Mouse (Mus musculus): Measurements from ENCODE around the gene Odf3l1.
"Not testable (repeated sequence)": the region's sequence is repeated elsewhere in the genome, so short reads cannot be mapped to it uniquely, and the experiment has no call there.

Gene Odf3l1

DNA sequence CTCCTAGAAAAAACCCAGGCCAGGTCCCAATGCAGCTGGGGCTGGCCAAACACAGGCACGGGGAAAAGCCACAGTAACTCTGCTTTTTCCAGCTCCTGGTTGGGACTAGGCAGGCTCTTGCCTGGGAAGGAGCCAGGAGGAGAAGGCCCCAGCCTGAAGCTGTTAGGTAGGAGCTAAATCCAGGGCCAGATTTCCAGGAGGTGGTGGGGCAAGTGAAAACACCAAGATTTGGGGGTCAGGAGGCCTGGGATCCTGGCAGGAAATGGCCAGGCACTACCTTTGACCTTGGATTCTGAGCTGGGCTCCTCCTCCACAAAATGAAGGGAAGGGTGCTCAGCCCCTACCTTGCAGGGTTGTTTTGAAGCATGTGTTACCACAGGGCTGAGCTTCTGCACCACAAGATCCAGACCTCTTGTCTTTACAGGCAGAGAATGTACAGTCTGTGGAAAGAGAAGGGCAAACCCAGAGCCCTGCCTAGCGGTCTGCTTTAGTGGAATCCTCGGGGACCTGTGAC is at the start of gene Odf3l1:
Odf3l1 (minus strand) TSS at position 464 of the 514 bp plus-strand sequence.
- DNase-seq, result no peak

DNA sequence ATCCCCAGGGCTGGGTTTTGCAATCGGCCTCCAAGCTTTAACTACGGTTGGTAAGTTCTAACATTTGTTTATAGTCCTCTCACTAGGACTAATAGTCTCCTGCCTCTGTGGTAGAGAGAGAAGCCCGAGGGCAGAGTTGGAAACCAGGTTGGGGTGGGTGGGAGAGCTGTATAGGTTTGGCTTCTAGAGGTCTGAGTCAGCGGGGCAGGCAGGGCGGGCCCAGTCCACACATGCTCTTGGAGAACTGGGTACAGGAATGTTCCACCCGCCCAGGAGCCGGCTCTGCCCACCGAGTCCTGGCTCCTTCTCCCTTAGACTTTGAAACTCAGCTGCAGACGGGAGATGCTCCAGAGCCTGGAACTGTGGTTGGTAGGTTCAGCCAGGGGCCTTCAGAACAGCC is 49.5 kb upstream of the Odf3l1 start:
- no peak for DNase-seq

DNA sequence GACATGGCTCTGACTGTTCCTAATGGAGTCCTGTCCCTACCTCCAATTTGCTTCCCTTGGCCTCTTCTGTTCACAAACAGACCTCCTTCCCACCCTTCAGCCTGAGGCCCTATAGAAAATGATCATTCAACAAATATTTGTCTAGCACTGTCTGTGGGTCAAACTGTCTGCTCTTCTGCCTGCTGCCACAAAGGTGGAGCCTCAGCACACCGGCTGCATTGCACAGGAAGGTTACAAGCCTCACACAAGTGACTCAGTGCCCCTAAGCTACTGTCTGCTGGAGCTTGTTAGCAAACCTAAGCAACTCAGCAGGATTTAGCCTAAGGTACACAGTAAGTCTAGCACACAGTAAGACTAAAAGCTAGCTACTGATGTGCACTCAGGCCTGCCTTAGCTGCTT is 46.5 kb upstream of the Odf3l1 start:
- DNase-seq, result no peak

DNA sequence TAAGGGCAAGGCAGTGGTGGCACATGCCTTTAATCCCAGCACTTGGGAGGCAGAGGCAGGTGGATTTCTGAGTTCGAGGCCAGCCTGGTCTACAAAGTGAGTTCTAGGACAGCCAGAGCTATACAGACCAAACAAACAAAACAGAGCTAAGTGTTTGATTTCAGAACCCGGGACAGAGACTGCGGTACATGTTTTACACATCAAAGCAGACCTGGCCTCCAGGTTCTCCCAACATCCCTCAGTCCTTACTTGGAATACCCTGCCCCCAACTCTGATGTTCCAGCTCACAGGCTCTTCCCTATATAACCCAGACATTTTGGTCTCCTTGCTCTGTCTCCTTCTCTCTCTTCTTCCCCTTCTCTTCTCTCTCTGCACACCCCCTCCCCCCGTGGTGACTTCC is 45.5 kb upstream of the Odf3l1 start:
- not testable (repeated sequence) for DNase-seq

DNA sequence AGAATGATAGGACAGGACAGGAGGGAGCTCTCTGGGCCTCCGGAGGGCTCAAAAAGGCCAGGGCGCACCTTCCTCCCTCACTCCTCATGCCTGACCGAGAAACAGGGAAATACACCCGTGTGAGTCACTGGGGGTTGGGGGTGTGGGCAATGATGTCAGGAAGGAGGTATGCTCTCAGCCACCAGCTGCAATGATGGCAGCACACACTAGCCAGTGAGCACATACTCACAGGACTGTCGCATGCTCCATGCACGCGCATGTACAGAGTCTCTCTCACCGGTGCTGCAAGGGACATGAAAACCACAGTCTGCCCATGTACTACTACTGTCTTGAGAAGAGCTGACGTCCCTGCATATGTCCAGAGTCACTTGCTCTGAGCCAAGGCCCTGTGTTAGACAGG is 43.1 kb upstream of the Odf3l1 start:
- no peak for DNase-seq

DNA sequence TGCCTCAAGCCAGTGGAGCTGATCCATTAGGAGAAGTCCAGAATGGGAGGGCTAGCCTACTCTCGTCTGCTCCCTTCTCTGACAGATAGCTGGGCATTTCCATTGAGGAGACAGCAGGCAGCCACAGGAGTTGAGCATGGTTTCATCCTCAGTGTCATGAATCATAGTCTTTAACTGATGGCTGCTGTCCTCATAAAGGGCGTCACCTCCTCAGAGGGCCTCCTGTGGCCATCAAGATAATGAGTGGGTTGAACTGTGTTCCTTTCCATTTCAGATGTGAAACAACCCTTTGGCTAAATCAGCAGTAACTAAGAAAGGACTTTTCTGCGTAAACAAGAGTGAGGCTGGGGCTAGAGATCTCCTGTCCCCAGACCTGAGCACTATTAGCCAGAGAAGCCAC is 39.2 kb upstream of the Odf3l1 start:
- no peak for DNase-seq

DNA sequence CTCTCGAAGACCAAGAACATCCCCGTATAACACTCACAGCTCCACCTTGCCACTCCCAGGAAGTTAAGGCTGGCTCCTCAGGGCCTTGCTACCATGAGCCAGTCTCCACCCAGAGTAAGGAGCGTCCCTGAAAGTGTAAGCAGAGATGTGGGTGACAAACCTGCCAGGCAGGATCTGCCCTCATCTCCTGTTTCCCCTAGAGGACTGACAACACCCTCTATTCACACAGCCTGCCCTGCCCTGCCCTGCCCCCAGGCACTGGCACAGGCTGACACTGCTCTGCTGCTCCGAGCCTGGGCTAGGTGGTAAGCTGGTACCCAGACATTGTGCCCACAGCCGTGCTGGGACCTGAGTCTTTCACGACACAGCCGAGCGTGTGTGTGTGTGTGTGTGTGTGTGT is 36.7 kb upstream of the Odf3l1 start:
- no peak for DNase-seq

DNA sequence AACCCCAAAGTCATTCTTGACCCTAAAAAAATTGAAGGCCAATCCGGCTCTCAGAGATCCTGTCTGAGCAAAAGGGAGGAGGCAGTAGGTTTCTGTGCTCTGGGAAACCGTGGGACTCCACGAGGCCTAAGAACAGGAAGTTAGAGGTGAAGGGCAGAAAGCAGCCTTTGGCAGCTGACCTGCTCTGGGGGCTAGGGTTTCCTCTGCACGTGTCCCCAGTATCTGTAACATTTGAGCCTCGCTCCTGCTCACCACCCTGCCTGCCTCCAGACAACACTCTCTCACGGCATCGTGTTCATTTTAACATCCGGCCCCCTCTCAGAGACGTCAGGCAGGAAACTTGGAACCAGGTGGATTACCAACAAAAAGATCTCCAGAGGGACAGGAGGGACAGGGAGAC is 36.1 kb upstream of the Odf3l1 start:
- no peak for DNase-seq

DNA sequence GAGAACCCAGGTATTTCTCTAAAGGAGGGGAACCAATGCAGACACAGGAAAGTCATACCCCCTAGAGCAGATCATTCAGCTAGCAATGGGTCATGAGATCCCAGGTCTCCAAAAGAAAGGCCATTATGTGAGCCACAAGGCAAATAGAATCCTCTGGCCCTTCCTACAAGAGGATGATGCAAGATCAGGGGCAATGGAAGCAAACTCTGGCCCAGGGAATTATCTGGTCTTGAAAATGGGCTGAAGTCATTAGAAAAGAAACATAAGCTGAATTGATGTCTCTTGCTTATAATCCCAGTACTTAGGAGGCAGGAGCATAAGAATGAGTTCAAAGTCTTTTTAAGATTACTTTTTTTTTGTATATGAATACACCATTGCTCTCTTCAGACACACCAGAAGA is 35.6 kb upstream of the Odf3l1 start:
- no peak for DNase-seq

DNA sequence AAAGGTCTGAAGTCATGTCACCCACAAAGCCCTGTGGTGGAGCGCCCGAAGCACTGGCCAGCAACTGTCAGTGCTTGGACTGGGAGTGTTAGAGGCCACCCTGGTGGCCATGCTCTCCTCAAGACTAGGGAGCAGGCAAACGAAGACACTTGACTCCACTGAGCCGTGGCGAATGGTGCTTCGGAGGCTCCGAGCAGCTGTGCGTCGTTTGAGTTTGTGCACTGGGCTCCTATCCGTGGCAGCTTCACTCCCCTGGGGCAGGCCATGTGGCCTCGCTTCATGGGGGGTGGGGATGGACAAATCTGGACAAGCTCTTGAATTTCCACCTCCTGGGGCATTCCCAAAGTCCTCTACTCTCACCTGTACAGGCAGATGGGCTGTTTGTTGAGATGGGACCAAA is 34.9 kb upstream of the Odf3l1 start:
- no peak for DNase-seq

DNA sequence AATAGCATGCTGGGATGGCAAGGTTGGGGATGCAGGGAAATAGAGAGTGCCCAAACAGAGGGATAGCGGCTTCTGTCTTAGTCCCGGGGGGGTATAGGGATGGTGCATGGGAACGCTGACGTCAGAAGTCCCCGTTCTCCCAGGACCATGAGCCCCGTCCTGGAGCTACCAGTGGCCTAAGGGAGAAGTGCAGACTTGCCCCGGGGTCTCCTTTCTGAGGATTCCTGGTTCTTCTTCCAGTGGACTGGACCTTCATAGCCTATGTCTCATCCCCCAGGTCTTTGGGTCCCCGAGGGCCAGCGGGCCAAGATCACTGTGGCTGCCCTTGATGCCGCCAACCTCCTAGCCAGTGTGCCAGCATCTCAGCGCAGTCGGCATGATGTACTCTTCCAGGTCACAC is 32.3 kb upstream of the Odf3l1 start:
- no peak for DNase-seq

DNA sequence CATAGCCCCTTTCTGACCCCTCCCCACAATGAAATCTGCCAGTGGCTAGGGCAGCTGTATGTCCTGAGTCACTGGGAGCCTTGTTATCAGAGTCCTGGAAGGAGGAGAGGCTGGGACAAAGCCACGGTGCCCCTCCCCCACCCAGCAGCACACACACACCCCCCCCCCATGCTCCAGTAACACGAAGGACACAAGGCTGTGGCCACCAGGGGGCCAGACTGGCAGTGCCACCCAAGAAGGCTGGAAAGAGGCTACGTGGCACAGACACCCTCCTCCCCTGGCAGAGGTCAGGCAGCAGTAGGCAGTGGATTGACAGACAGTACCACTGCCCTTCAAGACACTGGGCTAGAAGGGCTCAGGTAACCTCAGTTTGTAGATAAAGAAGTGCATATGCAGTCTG is 29.5 kb upstream of the Odf3l1 start:
- DNase-seq, result no peak

DNA sequence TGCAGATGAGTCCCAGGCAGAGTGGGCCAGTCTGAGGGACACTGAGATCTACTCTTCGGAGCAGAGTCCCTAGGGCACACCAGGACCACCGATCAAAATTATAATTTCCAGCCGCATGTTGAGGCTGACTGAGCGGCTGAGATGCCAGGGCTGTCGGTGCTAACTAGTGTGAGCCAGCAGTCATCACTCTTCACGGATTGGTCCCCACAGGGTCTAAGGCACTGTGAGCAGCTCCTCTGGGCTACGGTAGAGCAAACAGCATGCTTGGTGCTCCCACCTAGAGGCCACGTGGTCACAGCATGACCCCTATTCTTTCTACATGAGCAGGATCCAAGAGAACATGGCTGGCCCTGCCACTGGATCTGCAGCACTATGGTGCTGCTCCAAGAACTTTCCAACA is 28.8 kb upstream of the Odf3l1 start:
- DNase-seq, result no peak

DNA sequence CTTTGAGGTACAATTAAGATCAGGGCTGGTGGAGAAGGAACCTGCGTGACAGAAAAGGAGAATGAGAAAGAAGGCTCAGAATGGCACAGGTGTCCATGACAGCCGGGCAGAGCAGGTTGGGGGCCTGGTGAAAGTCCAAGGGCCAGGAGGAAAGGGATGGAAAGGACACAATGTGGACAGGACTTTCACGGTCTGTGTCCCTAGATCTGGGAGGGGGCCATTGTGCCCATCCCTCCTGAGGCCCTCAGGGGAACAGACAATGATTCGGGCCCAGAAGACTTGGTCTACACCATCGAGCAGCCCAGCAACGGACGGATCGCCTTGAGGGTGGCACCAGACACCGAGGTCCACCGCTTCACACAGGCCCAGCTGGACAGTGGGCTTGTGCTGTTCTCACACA is 27.6 kb upstream of the Odf3l1 start:
- DNase-seq, result no peak

DNA sequence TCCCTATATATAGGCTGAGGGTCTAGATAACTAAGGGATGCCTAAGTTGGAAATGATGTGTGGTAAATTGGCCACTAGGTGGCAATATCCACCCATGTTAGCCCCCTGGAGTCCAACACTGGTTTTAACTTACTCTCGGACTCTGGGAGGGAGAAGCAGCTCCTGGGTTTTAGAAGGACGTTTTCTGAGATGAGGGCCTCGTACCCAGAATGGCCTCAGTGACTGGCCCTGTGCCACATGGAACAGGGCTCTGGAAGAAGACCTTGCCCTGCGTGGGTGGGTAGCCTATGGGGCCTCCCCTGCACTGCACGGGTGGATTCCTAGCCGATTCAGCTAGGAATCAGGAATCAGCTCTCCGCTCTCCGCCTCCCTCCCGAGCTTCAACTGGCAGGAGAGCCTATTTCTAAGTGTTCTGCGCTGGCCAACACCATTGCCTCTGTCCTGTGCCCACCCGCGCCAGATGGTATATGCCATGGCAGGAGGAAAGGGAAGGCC is 27.1 kb upstream of the Odf3l1 start:
- DNase-seq, result peak; percentile 46

DNA sequence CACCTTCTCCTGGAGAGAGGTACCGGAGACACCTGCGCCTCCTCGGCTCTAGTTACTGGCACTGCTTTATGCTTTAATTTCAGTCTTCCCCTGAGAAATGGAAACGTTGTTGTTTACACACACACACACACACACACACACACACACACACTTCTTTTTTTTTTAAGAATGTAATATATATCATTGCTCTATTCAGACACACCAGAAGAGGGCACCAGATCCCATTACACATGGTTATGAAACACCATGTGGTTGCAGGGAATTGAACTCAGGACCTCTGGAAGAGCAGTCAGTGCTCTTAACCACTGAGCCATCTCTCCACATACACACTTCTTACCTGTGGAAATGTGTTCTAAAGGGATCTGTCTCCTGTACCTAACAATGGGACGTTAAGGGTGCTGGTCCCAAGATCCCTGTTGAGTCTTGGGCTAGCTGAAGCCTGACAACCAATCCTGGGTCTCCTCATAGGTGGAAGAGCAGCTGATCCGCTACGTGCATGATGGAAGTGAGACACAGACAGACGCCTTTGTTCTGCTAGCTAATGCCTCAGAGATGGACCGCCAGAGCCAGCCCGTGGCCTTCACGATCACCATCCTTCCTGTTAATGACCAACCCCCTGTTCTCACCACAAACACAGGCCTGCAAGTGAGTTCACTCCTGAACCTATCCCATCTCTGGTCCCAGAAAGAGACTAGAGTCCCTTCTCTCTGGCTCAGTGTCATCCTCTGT is 26.2 kb upstream of the Odf3l1 start:
- no peak for DNase-seq

DNA sequence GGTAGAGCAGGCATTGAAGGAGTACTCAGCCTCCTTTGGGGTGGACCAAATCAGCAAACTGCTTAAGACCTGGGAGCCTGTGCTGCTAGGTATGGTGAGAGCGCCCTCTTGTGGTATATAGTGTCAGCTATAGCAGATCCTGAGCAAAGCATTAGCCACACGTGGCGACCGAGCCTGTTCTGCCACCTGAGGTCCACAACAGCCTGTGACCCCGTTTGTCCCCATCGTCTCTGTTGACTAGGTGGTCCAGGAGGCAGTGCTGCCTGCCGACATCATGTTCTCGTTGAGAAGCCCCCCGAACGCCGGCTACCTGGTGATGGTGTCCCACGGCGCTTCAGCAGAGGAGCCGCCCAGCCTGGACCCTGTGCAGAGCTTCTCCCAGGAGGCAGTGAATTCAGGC is 25.3 kb upstream of the Odf3l1 start:
- DNase-seq, result peak; percentile 60

DNA sequence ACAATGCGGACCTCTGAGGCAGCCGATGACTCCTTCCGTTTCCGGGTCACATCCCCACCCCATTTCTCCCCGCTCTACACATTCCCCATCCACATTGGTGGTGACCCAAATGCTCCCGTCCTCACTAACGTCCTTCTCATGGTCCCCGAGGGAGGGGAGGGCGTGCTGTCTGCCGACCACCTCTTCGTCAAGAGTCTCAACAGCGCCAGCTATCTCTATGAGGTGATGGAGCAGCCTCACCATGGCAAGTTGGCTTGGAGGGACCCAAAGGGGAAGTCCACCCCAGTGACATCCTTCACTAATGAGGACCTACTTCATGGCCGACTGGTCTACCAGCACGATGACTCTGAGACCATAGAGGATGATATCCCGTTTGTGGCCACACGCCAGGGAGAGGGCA is 23.1 kb upstream of the Odf3l1 start:
- DNase-seq, result no peak

DNA sequence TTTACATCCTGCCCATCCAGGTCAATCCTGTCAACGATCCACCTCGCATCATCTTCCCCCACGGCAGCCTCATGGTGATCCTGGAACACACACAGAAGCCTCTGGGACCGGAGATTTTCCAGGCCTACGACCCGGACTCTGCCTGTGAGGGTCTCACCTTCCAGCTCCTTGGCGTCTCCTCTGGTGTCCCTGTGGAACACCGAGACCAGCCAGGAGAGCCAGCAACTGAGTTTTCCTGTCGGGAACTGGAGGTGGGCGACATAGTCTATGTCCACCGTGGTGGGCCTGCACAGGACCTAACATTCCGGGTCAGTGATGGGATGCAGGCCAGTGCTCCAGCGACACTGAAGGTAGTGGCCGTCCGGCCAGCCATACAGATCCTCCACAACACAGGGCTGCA is 22.1 kb upstream of the Odf3l1 start:
- no peak for DNase-seq

DNA sequence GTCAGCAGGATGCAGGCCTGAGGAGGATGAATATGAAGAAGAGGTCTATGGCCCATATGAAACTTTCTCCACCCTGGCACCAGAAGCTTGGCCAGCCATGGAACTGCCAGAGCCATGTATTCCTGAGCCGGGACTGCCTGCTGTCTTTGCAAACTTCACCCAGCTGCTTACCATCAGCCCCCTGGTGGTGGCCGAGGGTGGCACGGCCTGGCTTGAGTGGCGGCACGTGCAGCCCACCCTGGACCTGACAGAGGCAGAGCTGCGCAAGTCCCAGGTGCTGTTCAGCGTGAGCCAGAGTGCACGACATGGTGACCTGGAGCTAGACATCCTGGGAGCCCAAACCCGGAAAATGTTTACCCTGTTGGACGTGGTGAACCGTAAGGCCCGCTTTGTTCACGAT is 21.6 kb upstream of the Odf3l1 start:
- DNase-seq, result peak; percentile 34

DNA sequence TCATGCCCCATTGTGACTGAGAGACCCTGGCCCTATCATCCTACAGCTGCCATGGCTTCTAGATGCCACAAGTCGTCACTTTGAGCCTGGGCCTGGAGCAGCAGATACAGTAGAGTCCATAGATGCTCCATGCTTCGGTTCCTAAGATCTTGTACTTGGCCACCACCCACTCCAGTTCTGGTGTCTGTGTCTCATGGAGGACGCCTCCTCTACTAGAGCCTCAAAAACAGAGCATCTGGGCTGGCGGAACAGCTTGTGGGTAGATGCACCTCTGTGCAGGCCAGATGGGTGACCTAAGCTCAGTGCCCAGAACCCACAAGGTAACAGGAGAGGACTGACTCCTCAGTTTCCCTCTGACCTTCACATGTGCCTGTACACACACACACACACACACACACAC is 19.8 kb upstream of the Odf3l1 start:
- DNase-seq, result no peak

DNA sequence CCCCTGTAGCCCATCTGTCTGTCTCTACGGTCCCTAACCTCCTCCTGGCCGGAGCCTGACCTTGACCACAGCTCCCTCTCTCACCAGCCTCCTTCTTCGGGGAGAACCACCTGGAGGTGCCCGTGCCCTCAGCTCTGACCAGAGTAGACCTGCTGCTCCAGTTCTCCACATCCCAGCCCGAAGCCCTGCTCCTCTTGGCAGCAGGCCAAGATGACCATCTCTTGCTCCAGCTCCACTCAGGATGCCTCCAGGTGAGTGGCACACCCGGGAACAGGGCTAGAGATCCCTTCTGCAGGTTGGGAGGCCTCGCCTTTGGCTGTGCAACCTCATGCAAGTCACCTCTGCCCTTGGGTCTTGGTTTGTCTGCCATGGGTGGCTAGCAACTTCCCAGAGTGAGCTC is 19.0 kb upstream of the Odf3l1 start:
- no peak for DNase-seq

DNA sequence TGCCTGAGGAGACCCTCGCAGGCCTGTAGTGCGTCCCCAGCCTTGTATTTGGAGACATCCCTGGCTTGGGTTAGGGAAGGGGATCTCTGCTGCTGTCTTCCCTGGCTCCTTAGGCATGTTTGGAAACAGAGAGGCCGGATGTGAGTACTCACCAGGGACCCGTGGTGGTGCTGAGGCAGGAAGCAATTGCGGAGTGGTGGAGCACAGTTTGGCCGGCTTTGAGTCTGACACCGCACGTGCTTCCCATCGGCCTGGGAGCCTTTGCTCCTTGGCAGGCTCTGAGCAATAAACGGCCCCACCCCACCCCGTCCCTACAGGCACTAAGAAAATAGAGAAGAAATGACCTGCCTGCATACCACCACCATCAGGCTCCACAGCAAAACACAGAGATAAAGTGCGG is 18.3 kb upstream of the Odf3l1 start:
- no peak for DNase-seq

DNA sequence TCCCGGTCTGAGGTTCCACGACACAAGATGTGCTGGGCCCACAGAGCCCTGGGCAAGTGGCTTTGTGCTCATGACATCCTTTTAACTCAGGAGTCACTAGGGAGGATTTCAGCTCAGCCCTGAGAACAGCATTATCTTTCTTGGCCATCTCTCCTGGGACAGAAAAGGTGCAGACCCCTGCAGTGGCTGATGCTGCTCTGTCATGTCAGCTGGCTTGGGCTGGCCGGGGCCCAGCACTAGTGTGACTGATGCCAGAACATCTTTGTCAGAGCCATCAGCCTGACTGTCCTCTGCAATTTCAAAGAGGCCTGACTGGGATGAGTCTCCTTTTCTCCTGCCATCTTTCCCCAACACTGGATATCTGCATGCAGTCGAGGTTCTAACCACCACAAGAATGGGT is 17.8 kb upstream of the Odf3l1 start:
- no peak for DNase-seq

DNA sequence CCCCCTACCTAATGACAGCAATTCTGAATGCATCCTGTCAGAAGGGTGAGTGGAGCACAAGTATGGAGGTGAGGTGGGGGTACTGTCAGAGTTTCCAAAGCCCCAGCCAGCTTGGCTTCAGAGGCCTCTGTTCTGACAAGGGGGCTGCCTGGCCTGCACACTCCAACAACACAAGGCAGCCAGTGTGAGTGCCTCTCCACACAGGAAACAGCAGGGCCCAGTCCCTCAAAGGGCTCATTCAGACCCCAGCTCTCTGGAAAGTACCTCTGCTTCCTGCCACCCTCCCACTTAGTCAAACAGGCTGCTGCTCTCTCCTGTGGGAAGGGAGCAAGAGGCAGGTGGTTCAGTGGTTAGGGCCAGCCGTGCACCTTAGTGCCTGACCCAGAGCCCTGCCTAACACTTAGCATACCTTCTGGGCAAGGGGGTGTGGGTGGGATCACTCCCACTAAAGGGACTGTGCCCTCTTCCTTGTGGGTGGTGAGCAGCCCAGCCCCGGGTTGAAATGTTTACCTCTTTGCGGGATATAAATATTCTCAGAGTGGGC is 17.1 kb upstream of the Odf3l1 start:
- no peak for DNase-seq
